Mouse (Mus musculus): Measurements from ENCODE around the gene Ccdc12. TPM values are rescaled to one million over a fixed set of nuclear protein-coding genes. Genes with fewer than 3 reads are reported as not detected.

Gene Ccdc12
- total and polyA plus RNA-seq, 3 experiments, result 85.2 to 104 (median 97.8) TPM

GRCm38 (mm10) chr9:110686472-110686871 lies 30.2 kb downstream of the Ccdc12 start:
- Histone ChIP-seq H3K27me3 (replicated peaks) (no peaks in the 10 kb centered on the region), H3K36me3 (replicated peaks in 1 of 2; ENCODE audit: control insufficient read depth in 1 of 2, insufficient read depth in 1 of 2, low read length in 1 of 2) (peaks cover 3 to 58% of the 10 kb centered on the region in 2 experiments), H3K27ac (ENCODE audit: insufficient read depth, low read depth) (no peak overlapping the region), H3K9me3 (replicated peaks; ENCODE audit: low read length) (no peaks in the 10 kb centered on the region), H3K4me2 (ENCODE audit: insufficient read depth, low read depth, poor library complexity, severe bottlenecking) (no peak overlapping the region), H3K9ac (ENCODE audit: insufficient read depth, low read depth) (no peak overlapping the region), H3K4me3 (replicated peaks in 1 of 3; ENCODE audit: low read depth in 2 of 3, low read length in 2 of 3, poor library complexity in 1 of 3) (no peak overlapping the region), H3K79me2 (replicated peaks; ENCODE audit: control insufficient read depth, extremely low read depth, insufficient read depth, poor library complexity, severe bottlenecking) (peaks cover 3% of the 10 kb centered on the region; the same call in 1 of the 2 replicates), H3K4me1 (ENCODE audit: control insufficient read depth in 1 of 2, insufficient read depth in 2 of 2) (peaks cover 5 to 55% of the 10 kb centered on the region in 2 experiments)
- DNase-seq (ENCODE audit: extremely low read depth), result no peak
- dilution Hi-C loops (cut with MboI; ENCODE audit: extremely low pct_ligation_motif_present, extremely low pct_unique_long_range_greater_than_20kb, low sequenced_read_pairs) (no loop called here), in situ Hi-C loops (cut with MboI; ENCODE audit: low pct_ligation_motif_present, low pct_unique_long_range_greater_than_20kb, low sequenced_read_pairs) (no loop called here)
- TF ChIP-seq CHD2 (IDR thresholded peaks at IDR 0.05; ENCODE audit: low read length) (no peak), ETS1 (conservative IDR thresholded peaks at IDR 0.05; ENCODE audit: low read depth, low read length) (no peak), MAX (IDR thresholded peaks at IDR 0.05; ENCODE audit: low read length) (no peak), HCFC1 (IDR thresholded peaks at IDR 0.05; ENCODE audit: low read depth, low read length) (no peak), ZNF384 (IDR thresholded peaks at IDR 0.05; ENCODE audit: low read depth, low read length) (no peak), SIN3A (IDR thresholded peaks at IDR 0.05; ENCODE audit: low read length) (no peak), ZMIZ1 (IDR thresholded peaks at IDR 0.05; ENCODE audit: low read depth, low read length) (no peak), ZC3H11A (IDR thresholded peaks at IDR 0.05; ENCODE audit: low read depth, low read length) (no peak), MYC (IDR thresholded peaks at IDR 0.05; ENCODE audit: low read depth, low read length) (no peak), GABPA (IDR thresholded peaks at IDR 0.05; ENCODE audit: insufficient replicate concordance, low read depth, low read length) (no peak), PAX5 (IDR thresholded peaks at IDR 0.05; ENCODE audit: low read length) (no peak), TCF12 (IDR thresholded peaks at IDR 0.05; ENCODE audit: low read depth, low read length) (no peak), ZKSCAN1 (IDR thresholded peaks at IDR 0.05; ENCODE audit: borderline replicate concordance, low read depth, low read length) (no peak), KAT2A (IDR thresholded peaks at IDR 0.05; ENCODE audit: insufficient replicate concordance, low read length) (no peak), RAD21 (IDR thresholded peaks at IDR 0.05; ENCODE audit: low read depth, low read length) (no peak), MEF2A (IDR thresholded peaks at IDR 0.05; ENCODE audit: borderline replicate concordance, low read depth, low read length) (no peak), BHLHE40 (IDR thresholded peaks at IDR 0.05; ENCODE audit: low read depth, low read length) (no peak), POLR2A (IDR thresholded peaks at IDR 0.05; ENCODE audit: low read depth, low read length) (no peak), NELFE (IDR thresholded peaks at IDR 0.05; ENCODE audit: low read depth, low read length) (no peak)

GRCm38 (mm10) chr9:110687061-110687460 lies 30.8 kb downstream of the Ccdc12 start:
- Histone ChIP-seq H3K9ac (ENCODE audit: insufficient read depth, low read depth) (no peak overlapping the region), H3K4me2 (ENCODE audit: insufficient read depth, low read depth, poor library complexity, severe bottlenecking) (no peak overlapping the region), H3K27ac (ENCODE audit: insufficient read depth, low read depth) (no peak overlapping the region), H3K4me3 (replicated peaks in 1 of 3; ENCODE audit: low read depth in 2 of 3, low read length in 2 of 3, poor library complexity in 1 of 3) (no peak overlapping the region), H3K27me3 (replicated peaks) (no peaks in the 10 kb centered on the region), H3K79me2 (replicated peaks; ENCODE audit: control insufficient read depth, extremely low read depth, insufficient read depth, poor library complexity, severe bottlenecking) (0 out of 2 replicates have a peak, but pooled peaks cover 3% of the 10 kb centered on the region), H3K9me3 (replicated peaks; ENCODE audit: low read length) (no peaks in the 10 kb centered on the region), H3K4me1 (ENCODE audit: control insufficient read depth in 1 of 2, insufficient read depth in 2 of 2) (peaks cover 2 to 50% of the 10 kb centered on the region in 2 experiments; a peak in 2 of 4 replicates), H3K36me3 (replicated peaks in 1 of 2; ENCODE audit: control insufficient read depth in 1 of 2, insufficient read depth in 1 of 2, low read length in 1 of 2) (peaks cover 3 to 63% of the 10 kb centered on the region in 2 experiments)
- TF ChIP-seq ELF1 (IDR thresholded peaks at IDR 0.05; ENCODE audit: low read depth, low read length) (no peak), CTCF (conservative IDR thresholded peaks at IDR 0.05 in 1 of 2, IDR thresholded peaks at IDR 0.05 in 1 of 2; ENCODE audit: low read depth in 2 of 2, low read length in 2 of 2) (no peak), MAX (IDR thresholded peaks at IDR 0.05; ENCODE audit: low read length) (no peak), E2F4 (IDR thresholded peaks at IDR 0.05; ENCODE audit: insufficient replicate concordance, low read depth, low read length) (no peak), HCFC1 (IDR thresholded peaks at IDR 0.05; ENCODE audit: low read depth, low read length) (no peak), GABPA (IDR thresholded peaks at IDR 0.05; ENCODE audit: insufficient replicate concordance, low read depth, low read length) (no peak), MAFK (IDR thresholded peaks at IDR 0.05; ENCODE audit: insufficient replicate concordance, low read length) (no peak), TBP (conservative IDR thresholded peaks at IDR 0.05; ENCODE audit: low read depth, low read length) (no peak), USF2 (conservative IDR thresholded peaks at IDR 0.05; ENCODE audit: low read depth, low read length) (no peak), CHD2 (IDR thresholded peaks at IDR 0.05; ENCODE audit: low read length) (no peak), IRF4 (IDR thresholded peaks at IDR 0.05; ENCODE audit: low read depth, low read length) (no peak), CHD1 (IDR thresholded peaks at IDR 0.05; ENCODE audit: low read depth, low read length) (no peak)
- no peak for DNase-seq (ENCODE audit: extremely low read depth)
- dilution Hi-C loops (cut with MboI; ENCODE audit: extremely low pct_ligation_motif_present, extremely low pct_unique_long_range_greater_than_20kb, low sequenced_read_pairs) (no loop called here), in situ Hi-C loops (cut with MboI; ENCODE audit: low pct_ligation_motif_present, low pct_unique_long_range_greater_than_20kb, low sequenced_read_pairs) (no loop called here)

All from CH12.LX (cell line).